1 mouse cellular context compared by ENCODE assay signal in the genomic region with DNA sequence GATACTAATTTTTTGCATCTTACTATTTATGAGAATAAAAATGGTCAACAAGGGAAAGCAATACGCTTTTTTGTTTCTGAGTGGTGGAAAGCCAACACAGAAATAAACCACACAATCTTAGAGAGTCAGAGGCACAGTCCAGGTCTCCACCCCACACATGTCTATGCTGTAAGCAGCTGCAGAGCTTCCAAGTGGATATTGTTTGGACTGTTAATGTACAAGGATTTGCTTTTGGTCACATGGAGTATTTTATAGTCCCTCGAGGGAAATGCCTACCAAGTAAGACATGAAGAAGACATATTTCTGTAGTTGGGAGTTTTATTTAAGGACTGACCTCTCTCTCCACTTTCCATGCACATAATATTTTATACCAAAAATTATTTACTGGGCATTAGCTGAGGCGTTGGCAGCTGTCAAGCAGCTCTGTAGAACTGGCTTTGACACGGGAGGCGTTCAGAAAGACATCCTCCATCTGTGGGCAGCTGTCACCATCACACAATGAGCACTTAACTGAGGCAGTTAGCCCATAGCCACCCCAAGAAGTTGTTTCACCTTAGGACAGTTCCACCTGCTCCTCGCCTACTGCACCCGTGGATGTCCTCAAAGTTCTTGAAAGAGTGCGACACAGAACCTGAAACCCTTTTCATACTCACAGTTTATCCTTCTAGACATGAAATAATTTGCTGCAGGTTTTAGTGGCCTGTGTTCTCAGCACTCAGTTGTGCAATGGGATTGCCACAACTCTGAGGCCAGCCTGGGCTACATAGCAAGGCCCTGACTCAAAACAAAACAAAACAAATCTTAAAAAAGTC.
TF ChIP-seq lines count a peak whose summit lies in the region.

No protein-coding gene starts in this region.

TF ChIP-seq in myocyte, 11 proteins besides CTCF, POLR2A, EP300 and RAD21:
- TF ChIP-seq E2F4 (IDR thresholded peaks at IDR 0.05; ENCODE audit: insufficient read depth) (no peak), MAX (IDR thresholded peaks at IDR 0.05; ENCODE audit: low read depth) (no peak), USF1 (IDR thresholded peaks at IDR 0.05; ENCODE audit: low read depth) (peak; percentile 80), SRF (IDR thresholded peaks at IDR 0.05; ENCODE audit: control insufficient read depth, insufficient read length, low read depth) (no peak), MYOD1 (IDR thresholded peaks at IDR 0.05; ENCODE audit: control insufficient read depth in 1 of 3, insufficient read length in 2 of 3, low read depth in 2 of 3) (peak; percentile 74 to 88 (median 83)), TCF3 (IDR thresholded peaks at IDR 0.05; ENCODE audit: insufficient read length, low read depth) (no peak), CEBPB (IDR thresholded peaks at IDR 0.05; ENCODE audit: insufficient read depth, poor library complexity, severe bottlenecking) (0 out of 2 replicates have a peak, but pooled peaks have one; percentile 18), REST (IDR thresholded peaks at IDR 0.05; ENCODE audit: insufficient read depth, insufficient read length) (no peak), POLR2AphosphoS2 (IDR thresholded peaks at IDR 0.05; ENCODE audit: insufficient read length, low read depth) (no peak), MYOG (IDR thresholded peaks at IDR 0.05; ENCODE audit: control insufficient read depth in 1 of 3, insufficient read depth in 1 of 3, insufficient read length in 2 of 3, low read depth in 2 of 3) (peak in 2 of 3 experiments; percentile 62 to 87), TCF12 (IDR thresholded peaks at IDR 0.05; ENCODE audit: insufficient read depth, poor library complexity, severe bottlenecking) (peak; percentile 47)
TF ChIP-seq in myocyte: peak in this region for 5.
